Comparison of ENCODE assay signal across 9 mouse cellular contexts in genomic region chr3:52033857-52034588, GRCm38 (mm10).
A peak's percentile ranks its signal among the peaks of the same experiment; 100 is the strongest.
DNase-seq lines count a peak whose midpoint lies in the region; ATAC-seq and TF ChIP-seq lines count a peak whose summit lies in the region.
"Had no signal": no experiment of that assay in that cellular context is flagged by ENCODE, and none has a peak within 500 bp of the region (broad histone marks: within the 10 kb centered on the region; RNA-seq: fewer than 3 reads in every experiment).

No protein-coding gene starts in this region.

- TF ChIP-seq POLR2A in cerebellum, adult 2 months (IDR thresholded peaks at IDR 0.05; ENCODE audit: borderline replicate concordance, insufficient read depth, low read length), result no peak

- no peaks in the 10 kb centered on the region for H3K27me3 ChIP-seq in heart, embryonic 11.5 days (ENCODE audit: control insufficient read depth, insufficient read depth, low read length)
- H3K27me3 ChIP-seq in kidney, postnatal 0 days (ENCODE audit: insufficient read depth, low read length), result no peaks in the 10 kb centered on the region
- H3K27me3 ChIP-seq in neural tube, embryonic 15.5 days (replicated peaks), result no peaks in the 10 kb centered on the region
- H3K27me3 ChIP-seq in cerebellum, adult 2 months (ENCODE audit: control insufficient read depth, insufficient read depth, low read length), result no peaks in the 10 kb centered on the region

- ATAC-seq in heart, embryonic 11.5 days (replicated peaks; ENCODE audit: insufficient number of reproducible peaks, low FRiP score, low TSS enrichment), result no peak
- peak; percentile 79 for ATAC-seq in kidney, postnatal 0 days (replicated peaks; ENCODE audit: low FRiP score, low read depth)
- ATAC-seq in neural tube, embryonic 15.5 days (ENCODE audit: low FRiP score), result no peak

- no peak for DNase-seq in heart, postnatal 25 days (ENCODE audit: low spot score)
- peak; percentile 41 for DNase-seq in lung, postnatal 10 days
- no peak for DNase-seq in lung, postnatal 14 days
- peak; percentile 96 for DNase-seq in kidney, postnatal 0 days (ENCODE audit: low spot score)
- no peak for DNase-seq in cerebellum, adult 2 months
- no peak for DNase-seq in left cerebral cortex, adult 8-10 months (ENCODE audit: low spot score in 2 of 2)

- H3K4me2 ChIP-seq in heart, embryonic 11.5 days, result peak overlapping the region; percentile 24; the same call in 1 of the 2 replicates
- 0 out of 2 replicates have a peak overlapping the region, but pooled peaks have one; percentile 28 for H3K4me2 ChIP-seq in kidney, postnatal 0 days (ENCODE audit: low read length)
- H3K4me2 ChIP-seq in neural tube, embryonic 15.5 days, result peak overlapping the region; percentile 9; the same call in 1 of the 2 replicates

- H3K4me1 ChIP-seq in heart, embryonic 11.5 days (ENCODE audit: control insufficient read depth, insufficient read depth, low read length), result peaks cover 26% of the 10 kb centered on the region
- peaks cover 37% of the 10 kb centered on the region for H3K4me1 ChIP-seq in kidney, postnatal 0 days (replicated peaks; ENCODE audit: insufficient read depth, low read length)
- H3K4me1 ChIP-seq in neural tube, embryonic 15.5 days, result peaks cover 21% of the 10 kb centered on the region
- H3K4me1 ChIP-seq in cerebellum, adult 2 months (ENCODE audit: control insufficient read depth, insufficient read depth, low read length), result peaks cover 14% of the 10 kb centered on the region

- H3K27ac ChIP-seq in heart, embryonic 11.5 days (ENCODE audit: low read depth, low read length), result peak overlapping the region; percentile 57
- H3K27ac ChIP-seq in kidney, postnatal 0 days, result peak overlapping the region; percentile 83
- peak overlapping the region; percentile 45; the same call in 1 of the 2 replicates for H3K27ac ChIP-seq in neural tube, embryonic 15.5 days (replicated peaks)
- no peak overlapping the region for H3K27ac ChIP-seq in cerebellum, adult 2 months (ENCODE audit: insufficient read depth, low read length)

- H3K9me3 ChIP-seq in heart, embryonic 11.5 days (replicated peaks; ENCODE audit: control insufficient read depth, low read length), result no peaks in the 10 kb centered on the region
- H3K9me3 ChIP-seq in kidney, postnatal 0 days (replicated peaks; ENCODE audit: low read length), result no peaks in the 10 kb centered on the region
- no peaks in the 10 kb centered on the region for H3K9me3 ChIP-seq in neural tube, embryonic 15.5 days (replicated peaks)

- H3K4me3 ChIP-seq in heart, embryonic 11.5 days (ENCODE audit: low read depth, low read length), result no peak overlapping the region
- H3K4me3 ChIP-seq in kidney, postnatal 0 days (replicated peaks; ENCODE audit: low read depth, low read length), result no peak overlapping the region
- H3K4me3 ChIP-seq in neural tube, embryonic 15.5 days (replicated peaks), result no peak overlapping the region
- H3K4me3 ChIP-seq in cerebellum, adult 2 months (replicated peaks; ENCODE audit: insufficient read depth, low read depth, low read length), result no peak overlapping the region
- H3K4me3 ChIP-seq: erythroblast, embryonic 14.5 days had no signal

- peak; percentile 13; the same call in 1 of the 2 replicates for TF ChIP-seq CTCF in kidney, postnatal 0 days (IDR thresholded peaks at IDR 0.05; ENCODE audit: low read depth)
- TF ChIP-seq CTCF in cerebellum, adult 2 months (IDR thresholded peaks at IDR 0.05; ENCODE audit: borderline replicate concordance, insufficient read depth, low read depth, low read length), result no peak

- peak overlapping the region; percentile 46; the same call in 1 of the 2 replicates for H3K9ac ChIP-seq in heart, embryonic 11.5 days (ENCODE audit: low read depth, low read length)
- no peak overlapping the region for H3K9ac ChIP-seq in kidney, postnatal 0 days (ENCODE audit: low read depth, low read length)
- no peak overlapping the region for H3K9ac ChIP-seq in neural tube, embryonic 15.5 days (replicated peaks)

- H3K36me3 ChIP-seq in heart, embryonic 11.5 days (ENCODE audit: control insufficient read depth, insufficient read depth, low read length), result no peaks in the 10 kb centered on the region
- no peaks in the 10 kb centered on the region for H3K36me3 ChIP-seq in kidney, postnatal 0 days (ENCODE audit: insufficient read depth, low read length)
- H3K36me3 ChIP-seq in neural tube, embryonic 15.5 days, result no peaks in the 10 kb centered on the region

- intact Hi-C loops in heart, postnatal 25 days (cut with DNase I), result no loop called here

- WGBS in heart, embryonic 11.5 days (ENCODE audit: insufficient replicate concordance), result 26% methylated on average over 14 of the region's 14 CpGs
- 11% methylated on average over 14 of the region's 14 CpGs for WGBS in kidney, postnatal 0 days
- 26% methylated on average over 14 of the region's 14 CpGs for WGBS in neural tube, embryonic 15.5 days
- WGBS in cerebellum, adult 2 months, result 74% methylated on average over 14 of the region's 14 CpGs

Comparison
In these comparisons a context has a peak if more than half of its experiments do, and no peak if none do; other contexts are left out.
1. DNase-seq: peak in lung, postnatal 10 days (single experiment) and kidney, postnatal 0 days (single experiment); none in heart, postnatal 25 days (single experiment), lung, postnatal 14 days (single experiment), cerebellum, adult 2 months (0 of 2) and left cerebral cortex, adult 8-10 months (0 of 2).
2. Peak in every context shown above with its lines, with median percentiles within 50 percentile points of each other: H3K4me2 ChIP-seq.